Mouse (Mus musculus) stomach, embryonic 16.5 days (tissue): Measurements from ENCODE around the gene Vezt. TPM values are rescaled to one million over a fixed set of nuclear protein-coding genes. Genes with fewer than 3 reads are reported as not detected.

ENCODE experiments used
- ATAC-seq: fragments of 200-750 bp; cut with Nextera tagmentation; 2 replicates; pipeline ENCODE4 v1.8.0; 2017; ENCODE audit warnings: moderate number of reproducible peaks, moderate TSS enrichment; ENCODE audit not compliant: insufficient read depth, low FRiP score
- H3K27ac ChIP-seq: fragments of 300-500 bp; sonication (generic); 2 replicates; pipeline ENCODE4 v1.5.1; 2014; ENCODE audit warnings: low read length
- H3K27me3 ChIP-seq: fragments of 300-500 bp; sonication (generic); 2 replicates; pipeline ENCODE4 v1.6.1; 2014; ENCODE audit warnings: low read length, control low read depth, mixed read lengths; ENCODE audit not compliant: control insufficient read depth, insufficient read depth
- H3K36me3 ChIP-seq: fragments of 300-500 bp; sonication (generic); 2 replicates; pipeline ENCODE4 v1.6.1; 2014; ENCODE audit warnings: low read length; ENCODE audit not compliant: control insufficient read depth, insufficient read depth
- H3K4me1 ChIP-seq: fragments of 300-500 bp; sonication (generic); 2 replicates; pipeline ENCODE4 v1.6.1; 2014; ENCODE audit warnings: low read length, control low read depth, mixed read lengths; ENCODE audit not compliant: control insufficient read depth, insufficient read depth
- H3K4me2 ChIP-seq: fragments of 300-500 bp; sonication (generic); 2 replicates; pipeline ENCODE4 v1.6.1; 2014; ENCODE audit warnings: low read depth, low read length, mixed read lengths
- H3K4me3 ChIP-seq: fragments of 300-500 bp; sonication (generic); replicated peaks from 2 replicates; pipeline ENCODE4 v1.5.1; 2014; ENCODE audit warnings: mild to moderate bottlenecking, low read length
- H3K9ac ChIP-seq: fragments of 300-500 bp; sonication (generic); 2 replicates; pipeline ENCODE4 v1.6.1; 2014; ENCODE audit warnings: low read length
- H3K9me3 ChIP-seq: fragments of 300-500 bp; sonication (generic); replicated peaks from 2 replicates; pipeline ENCODE4 v1.6.1; 2016; ENCODE audit warnings: low read length, control low read depth; ENCODE audit not compliant: control insufficient read depth
- WGBS: fragments of 180-500 bp; shearing (Covaris S2); extraction: QIAGEN DNeasy Blood & Tissue Kit; methylation state at CpG from one replicate; pipeline ENCODE4 v1.1.7; 2014; 5-methylcytosine and 5-hydroxymethylcytosine counted together
- polyA plus RNA-seq: library from polyadenylated mRNA; unstranded; fragments of >200 nt; fragmentation: Nextera tagmentation; extraction: Ambion mirVana; gene quantifications from 2 replicates; pipeline ENCODE4 v1.2.1, GENCODE M21; 2015

Gene Vezt
- polyA plus RNA-seq, 1 experiment from 2014 or later: 27.4 TPM

DNA sequence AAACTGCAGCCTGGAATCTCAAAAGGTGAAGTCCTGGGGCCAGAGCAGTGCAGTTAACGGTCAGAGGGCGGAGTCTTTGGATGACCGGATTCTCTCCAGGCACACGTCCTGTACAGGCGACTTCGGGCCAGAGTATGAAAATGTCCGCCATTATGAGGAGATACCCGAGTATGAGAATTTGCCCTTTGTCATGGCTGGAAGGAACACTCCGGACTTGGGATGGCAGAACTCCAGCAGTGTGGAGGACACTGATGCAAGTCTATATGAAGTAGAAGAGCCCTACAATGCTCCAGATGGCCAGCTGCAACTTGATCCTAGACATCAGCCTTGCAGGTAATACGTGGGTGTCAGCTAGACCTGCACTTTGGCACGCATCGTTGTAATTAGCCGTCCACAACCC lies 9.7 kb upstream of the Vezt start:
- Histone ChIP-seq H3K4me3 (no peak overlapping the region), H3K4me1 (peaks cover 18% of the 10 kb centered on the region), H3K9me3 (no peaks in the 10 kb centered on the region), H3K27ac (no peak overlapping the region), H3K9ac (no peak overlapping the region), H3K4me2 (no peak overlapping the region), H3K36me3 (no peaks in the 10 kb centered on the region), H3K27me3 (no peaks in the 10 kb centered on the region)
- no peak for ATAC-seq
- 92% methylated on average over 13 of the region's 13 CpGs for WGBS

DNA sequence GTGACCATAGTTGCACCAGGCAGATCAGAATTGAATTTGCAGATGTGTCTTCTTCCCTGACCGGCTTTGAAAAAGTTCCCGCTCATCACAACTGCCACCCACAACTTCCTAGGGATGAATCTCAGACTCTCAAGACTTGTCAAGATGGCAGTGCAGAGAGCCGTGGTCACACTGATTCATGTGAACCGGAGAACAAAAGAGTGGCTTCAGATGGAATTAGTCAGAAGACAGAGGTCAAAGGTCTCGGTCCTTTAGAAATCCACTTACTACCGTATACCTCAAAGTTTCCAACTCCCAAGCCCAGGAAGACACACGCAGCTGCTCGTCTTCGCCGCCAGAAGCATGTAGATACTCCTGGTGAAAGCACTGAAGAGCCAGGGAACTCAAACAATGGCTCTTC lies 8.3 kb upstream of the Vezt start:
- Histone ChIP-seq H3K4me2 (no peak overlapping the region), H3K9ac (no peak overlapping the region), H3K9me3 (no peaks in the 10 kb centered on the region), H3K27ac (no peak overlapping the region), H3K4me1 (peaks cover 11% of the 10 kb centered on the region), H3K36me3 (no peaks in the 10 kb centered on the region), H3K27me3 (no peaks in the 10 kb centered on the region), H3K4me3 (no peak overlapping the region)
- 77% methylated on average over 10 of the region's 10 CpGs for WGBS
- ATAC-seq: no peak

DNA sequence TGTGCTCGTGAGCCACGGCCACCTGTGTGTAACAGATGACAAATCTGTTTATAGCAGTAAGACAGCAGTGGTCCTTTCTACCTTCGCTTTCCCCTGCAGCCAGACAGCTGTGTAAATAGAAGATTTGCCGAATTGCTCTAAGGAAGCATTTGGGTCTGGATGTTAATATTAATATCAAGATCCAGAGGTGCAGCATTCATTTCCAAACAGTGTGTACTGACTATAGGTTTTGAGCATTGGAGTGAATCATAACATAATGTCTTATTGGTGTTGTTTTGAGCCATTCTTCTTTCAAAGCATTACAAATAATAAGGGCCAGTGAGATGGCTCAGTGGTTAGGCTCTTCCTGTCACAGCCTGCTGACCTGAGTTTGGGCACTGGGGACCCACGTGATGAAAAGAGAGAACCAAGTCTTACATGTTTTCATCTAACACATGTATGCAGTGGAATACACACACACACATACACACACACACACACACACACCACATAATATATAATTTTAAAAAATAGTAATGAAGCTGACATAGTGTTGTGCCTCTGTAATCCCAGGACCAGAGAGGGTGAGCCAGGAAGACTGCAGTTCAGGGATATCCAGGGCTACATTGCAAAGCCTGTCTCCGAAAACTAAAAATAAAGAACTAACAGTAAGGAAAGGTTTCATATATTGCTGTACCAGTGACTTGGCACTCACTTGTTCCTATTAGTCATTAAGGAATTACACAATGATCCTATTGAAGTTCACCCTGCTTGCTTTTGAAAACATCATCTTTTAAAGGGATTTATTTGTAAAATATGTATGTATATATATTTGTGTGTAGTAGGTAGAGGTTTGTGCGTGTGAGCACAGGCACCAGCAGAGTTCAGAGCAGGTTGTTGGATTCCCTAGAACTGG lies 3.0 kb upstream of the Vezt start:
- no peak for ATAC-seq
- H3K9me3 ChIP-seq: no peaks in the 10 kb centered on the region
- H3K36me3 ChIP-seq: no peaks in the 10 kb centered on the region
- 52% methylated on average over 7 of the region's 7 CpGs for WGBS
- no peak overlapping the region for H3K27ac ChIP-seq
- no peaks in the 10 kb centered on the region for H3K27me3 ChIP-seq
- H3K9ac ChIP-seq: no peak overlapping the region
- H3K4me1 ChIP-seq: peaks cover 7% of the 10 kb centered on the region
- no peak overlapping the region for H3K4me3 ChIP-seq
- 0 out of 2 replicates have a peak overlapping the region, but pooled peaks have one; percentile 3 for H3K4me2 ChIP-seq

DNA sequence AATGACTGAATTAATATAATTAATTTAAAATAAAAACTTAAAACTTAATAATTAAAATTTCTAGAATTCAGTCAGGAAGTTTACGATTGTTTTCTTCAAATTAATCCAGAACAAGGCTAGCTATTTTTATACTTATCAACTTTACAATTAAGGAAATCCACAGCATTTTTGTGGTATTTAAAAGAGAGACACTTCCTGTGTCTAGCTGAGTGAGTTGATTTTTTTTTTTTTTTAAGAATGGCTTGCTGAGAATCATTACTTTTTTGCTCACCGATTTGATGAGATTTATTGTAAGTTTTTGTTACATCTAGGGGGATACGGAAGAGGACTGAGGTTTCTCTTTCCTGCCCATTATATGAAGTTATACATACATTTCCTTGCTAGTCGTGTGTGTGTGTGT lies 2.0 kb upstream of the Vezt start:
- Histone ChIP-seq H3K27me3 (no peaks in the 10 kb centered on the region), H3K27ac (no peak overlapping the region), H3K4me2 (0 out of 2 replicates have a peak overlapping the region, but pooled peaks have one; percentile 77), H3K9ac (no peak overlapping the region), H3K9me3 (no peaks in the 10 kb centered on the region), H3K4me1 (peaks cover 11% of the 10 kb centered on the region), H3K36me3 (no peaks in the 10 kb centered on the region), H3K4me3 (no peak overlapping the region)
- 61% methylated on average over 4 of the region's 4 CpGs for WGBS
- ATAC-seq: no peak

DNA sequence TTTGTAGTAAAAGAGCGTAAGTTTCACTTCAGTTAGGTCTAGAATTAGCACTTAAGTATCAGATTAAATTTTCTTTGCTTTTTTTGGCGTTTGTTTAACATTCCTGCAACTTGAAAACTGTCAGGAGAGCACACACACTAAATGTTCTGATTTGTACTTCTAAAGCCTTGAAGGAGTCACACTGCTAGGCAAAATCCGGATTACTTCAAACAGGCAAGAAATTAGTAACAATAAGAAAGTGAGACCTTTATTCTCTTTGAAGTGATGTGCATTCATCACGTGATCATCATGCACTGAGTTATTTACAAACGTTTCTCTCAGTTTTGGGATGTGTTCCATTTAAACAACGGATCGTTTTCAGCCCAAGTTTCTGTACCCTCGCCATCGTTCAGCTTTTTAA lies 1.6 kb upstream of the Vezt start:
- Histone ChIP-seq H3K4me3 (peak overlapping the region; percentile 22; the same call in 1 of the 2 replicates), H3K4me2 (peak overlapping the region; percentile 77), H3K4me1 (peaks cover 11% of the 10 kb centered on the region), H3K27me3 (no peaks in the 10 kb centered on the region), H3K27ac (no peak overlapping the region), H3K36me3 (no peaks in the 10 kb centered on the region), H3K9me3 (no peaks in the 10 kb centered on the region), H3K9ac (no peak overlapping the region)
- WGBS: 29% methylated on average over 9 of the region's 9 CpGs
- no peak for ATAC-seq

DNA sequence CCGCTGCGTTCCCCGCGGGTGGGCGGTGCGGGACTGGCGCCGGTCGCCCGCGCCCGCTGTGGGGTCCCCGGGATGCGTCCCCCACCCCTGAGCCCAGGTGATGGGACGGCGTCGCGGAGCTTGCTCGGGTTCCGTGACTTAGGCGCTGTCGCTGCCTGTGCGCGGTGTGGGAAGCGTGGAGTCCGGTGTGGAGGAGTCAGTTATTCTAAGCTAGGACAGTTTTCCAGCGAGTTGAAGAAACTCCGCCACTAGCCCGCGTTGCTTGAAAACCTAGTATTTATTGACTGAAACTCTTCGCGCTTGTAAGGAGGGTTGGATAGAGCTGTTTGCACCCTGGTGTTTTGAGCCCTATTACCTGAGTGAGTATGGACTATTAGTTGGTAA lies 750 bp upstream of the Vezt start:
- 0% methylated on average over 28 of the region's 32 CpGs for WGBS
- no peak for ATAC-seq
- Histone ChIP-seq H3K9me3 (no peaks in the 10 kb centered on the region), H3K27ac (peak overlapping the region; percentile 75), H3K4me1 (peaks cover 11% of the 10 kb centered on the region), H3K36me3 (no peaks in the 10 kb centered on the region), H3K4me3 (peak overlapping the region; percentile 86), H3K4me2 (peak overlapping the region; percentile 77), H3K27me3 (no peaks in the 10 kb centered on the region), H3K9ac (peak overlapping the region; percentile 88)

DNA sequence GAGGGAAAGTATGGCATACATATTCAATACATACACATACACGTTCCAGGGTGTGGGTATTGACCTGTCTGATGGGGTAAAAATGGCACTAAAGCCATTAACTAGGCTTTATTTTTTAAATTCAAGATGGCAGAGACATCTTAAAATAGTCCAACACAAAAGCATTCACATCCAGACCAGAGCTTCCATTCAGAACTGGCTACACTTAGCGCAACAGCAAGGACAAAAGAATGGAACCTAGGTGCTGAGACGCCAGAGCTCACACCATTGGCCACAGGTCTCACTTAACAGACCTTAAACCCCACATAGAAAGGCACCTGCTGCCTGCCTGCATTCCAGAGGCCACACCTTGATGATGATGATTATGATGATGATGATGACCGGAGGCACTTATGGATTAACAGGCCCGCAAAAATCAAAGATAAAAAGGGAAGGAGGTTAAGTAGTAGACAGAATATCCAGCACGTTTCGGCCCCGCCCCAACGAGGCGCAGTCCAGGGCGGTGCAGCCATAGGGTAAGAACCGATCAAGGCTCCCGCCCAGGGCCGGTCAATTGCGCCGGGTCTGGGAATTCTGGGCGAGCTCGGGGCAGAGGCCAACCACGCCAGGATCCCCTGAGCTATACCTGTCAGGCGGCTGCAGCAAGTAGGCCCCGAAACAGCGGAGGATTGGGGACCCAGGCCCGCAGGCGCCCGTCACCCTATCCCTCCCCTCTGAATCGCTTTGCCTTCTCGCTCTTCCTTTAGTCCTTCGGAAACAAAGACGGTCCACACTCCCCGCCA lies 550 bp downstream of the Vezt start:
- Histone ChIP-seq H3K27ac (peak overlapping the region; percentile 74), H3K27me3 (no peaks in the 10 kb centered on the region), H3K9me3 (no peaks in the 10 kb centered on the region), H3K4me1 (peaks cover 11% of the 10 kb centered on the region), H3K4me3 (peak overlapping the region; percentile 86), H3K9ac (peak overlapping the region; percentile 94), H3K36me3 (no peaks in the 10 kb centered on the region), H3K4me2 (peak overlapping the region; percentile 80)
- WGBS: 1% methylated on average over 30 of the region's 30 CpGs
- peak; percentile 85 for ATAC-seq

DNA sequence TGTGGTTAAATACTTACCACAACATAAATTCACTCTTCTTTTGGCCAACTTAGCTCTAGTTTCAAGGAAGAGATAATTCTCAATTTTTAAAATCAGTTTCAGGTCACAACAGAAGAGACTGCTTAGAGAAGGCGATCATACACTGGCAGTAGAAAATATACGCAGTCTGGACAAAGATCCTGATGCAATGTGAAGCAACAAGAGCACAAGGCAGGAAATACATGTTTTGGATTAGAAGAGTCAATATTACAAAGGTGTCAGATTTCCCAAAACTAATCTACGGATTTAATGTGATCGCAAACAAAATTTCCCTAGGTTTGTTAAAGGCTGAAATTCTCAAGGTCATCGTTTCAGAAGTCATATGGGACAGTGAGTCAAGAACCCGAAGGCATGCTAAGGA lies 4.5 kb downstream of the Vezt start:
- WGBS: 89% methylated on average over 6 of the region's 6 CpGs
- H3K4me1 ChIP-seq: peaks cover 11% of the 10 kb centered on the region

DNA sequence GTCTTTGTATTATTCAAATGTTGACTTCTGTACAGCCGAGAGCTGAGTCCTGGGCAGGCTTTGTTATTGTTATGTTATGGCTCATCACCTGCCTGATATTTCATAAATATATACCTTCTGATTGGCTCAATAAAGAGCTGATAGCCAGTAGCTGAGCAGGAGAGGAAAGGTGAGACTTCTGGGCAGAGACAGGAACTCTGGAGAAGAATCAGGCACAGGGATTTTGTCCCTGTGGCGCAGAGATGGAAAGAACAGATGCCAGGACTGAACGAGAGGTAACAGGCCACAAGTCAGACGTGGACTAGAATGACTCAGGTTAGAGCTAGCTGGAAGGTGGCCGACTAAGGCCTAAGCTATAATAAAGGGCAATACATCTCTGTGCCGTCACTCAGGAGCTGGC lies 7.1 kb downstream of the Vezt start:
- no peaks in the 10 kb centered on the region for H3K36me3 ChIP-seq
- no peak overlapping the region for H3K9ac ChIP-seq
- 83% methylated on average over 6 of the region's 6 CpGs for WGBS

More for the DNA sequence above, 4.5 kb downstream of the Vezt start:
- no peak for ATAC-seq
- no peak overlapping the region for H3K27ac ChIP-seq
- H3K36me3 ChIP-seq: no peaks in the 10 kb centered on the region
- H3K9ac ChIP-seq: no peak overlapping the region
- no peak overlapping the region for H3K4me3 ChIP-seq
- H3K9me3 ChIP-seq: no peaks in the 10 kb centered on the region
- H3K4me2 ChIP-seq: no peak overlapping the region
- H3K27me3 ChIP-seq: no peaks in the 10 kb centered on the region

More for the DNA sequence above, 7.1 kb downstream of the Vezt start:
- H3K27ac ChIP-seq: no peak overlapping the region
- H3K4me2 ChIP-seq: no peak overlapping the region
- no peak for ATAC-seq
- H3K27me3 ChIP-seq: no peaks in the 10 kb centered on the region
- H3K9me3 ChIP-seq: no peaks in the 10 kb centered on the region
- H3K4me1 ChIP-seq: 0 out of 2 replicates have a peak, but pooled peaks cover 4% of the 10 kb centered on the region
- no peak overlapping the region for H3K4me3 ChIP-seq
